Mouse (Mus musculus): ENCODE measurements around the gene Adcy5. TPM values are rescaled to one million over a fixed set of nuclear protein-coding genes. Genes with fewer than 3 reads are reported as not detected.

Gene Adcy5
- polyA plus RNA-seq, 1 experiment = not detected

DNA sequence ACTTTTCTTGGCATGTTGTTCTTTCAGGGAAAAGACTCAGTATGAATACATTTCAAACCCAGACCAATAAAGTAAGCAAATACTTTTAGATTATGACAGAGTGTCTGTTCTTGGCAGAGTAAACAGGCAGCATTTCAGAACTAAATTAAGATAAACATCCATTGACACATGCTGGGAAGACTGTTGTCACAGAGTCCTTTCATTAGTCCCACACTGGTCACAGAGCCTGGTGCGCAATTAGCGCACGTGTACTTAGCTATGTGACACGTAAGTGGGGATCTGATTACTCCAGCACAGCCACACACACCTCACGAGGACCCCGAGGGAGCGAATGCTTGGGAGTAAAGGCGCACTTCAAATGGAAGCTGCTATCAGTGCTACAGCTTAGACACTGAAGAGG is 156.9 kb downstream of the Adcy5 start:
- Histone ChIP-seq H3ac (ENCODE audit: control insufficient read depth, insufficient read length) (no peak overlapping the region), H3K4me3 (no peak overlapping the region), H3K4me2 (ENCODE audit: low read depth) (no peak overlapping the region), H3K36me3 (ENCODE audit: control insufficient read depth, insufficient read depth) (peaks cover 5% of the 10 kb centered on the region), H3K27me3 (ENCODE audit: control insufficient read depth, insufficient read depth, insufficient read length) (no peaks in the 10 kb centered on the region), H3K79me2 (ENCODE audit: control insufficient read depth, insufficient read depth) (no peaks in the 10 kb centered on the region)
- TF ChIP-seq MYOG (IDR thresholded peaks at IDR 0.05; ENCODE audit: control insufficient read depth in 1 of 3, insufficient read depth in 1 of 3, insufficient read length in 2 of 3, low read depth in 2 of 3) = no peak
- no peak for TF ChIP-seq SRF (IDR thresholded peaks at IDR 0.05; ENCODE audit: control insufficient read depth, insufficient read length, low read depth)
- TF ChIP-seq POLR2AphosphoS2 (IDR thresholded peaks at IDR 0.05; ENCODE audit: insufficient read length, low read depth) = no peak
- TF ChIP-seq CEBPB (IDR thresholded peaks at IDR 0.05; ENCODE audit: insufficient read depth, poor library complexity, severe bottlenecking) = no peak
- no peak for TF ChIP-seq REST (IDR thresholded peaks at IDR 0.05; ENCODE audit: insufficient read depth, insufficient read length)
- no peak for TF ChIP-seq MYOD1 (IDR thresholded peaks at IDR 0.05; ENCODE audit: control insufficient read depth in 1 of 3, insufficient read length in 2 of 3, low read depth in 2 of 3)
- TF ChIP-seq USF1 (IDR thresholded peaks at IDR 0.05; ENCODE audit: low read depth) = no peak

DNA sequence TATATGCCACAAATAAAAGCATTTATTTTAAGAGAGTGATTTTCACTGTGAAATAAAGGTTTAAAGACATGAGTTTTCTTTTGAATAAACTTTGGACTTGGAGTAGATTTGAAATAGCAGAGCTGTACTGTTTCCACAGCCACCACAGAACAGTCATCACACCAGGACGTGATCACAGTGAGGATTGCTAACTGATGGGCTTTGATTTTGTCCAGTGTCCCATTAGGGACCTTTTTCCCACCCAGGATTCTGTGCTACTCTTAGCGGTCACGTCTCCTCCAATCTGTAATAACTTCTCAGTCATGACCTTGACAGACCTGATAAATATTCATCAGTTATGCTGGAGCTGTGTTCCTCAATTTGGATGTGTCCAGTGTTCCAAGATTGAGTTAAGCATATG is 160.8 kb downstream of the Adcy5 start:
- Histone ChIP-seq H3K36me3 (ENCODE audit: control insufficient read depth, insufficient read depth) (peaks cover 5% of the 10 kb centered on the region), H3K79me2 (ENCODE audit: control insufficient read depth, insufficient read depth) (no peaks in the 10 kb centered on the region), H3ac (ENCODE audit: control insufficient read depth, insufficient read length) (no peak overlapping the region), H3K27me3 (ENCODE audit: control insufficient read depth, insufficient read depth, insufficient read length) (no peaks in the 10 kb centered on the region), H3K4me2 (ENCODE audit: low read depth) (no peak overlapping the region), H3K4me3 (no peak overlapping the region)
- TF ChIP-seq POLR2A (IDR thresholded peaks at IDR 0.05; ENCODE audit: insufficient read length, low read depth) (no peak), TCF3 (IDR thresholded peaks at IDR 0.05; ENCODE audit: insufficient read length, low read depth) (no peak), SRF (IDR thresholded peaks at IDR 0.05; ENCODE audit: control insufficient read depth, insufficient read length, low read depth) (no peak), CEBPB (IDR thresholded peaks at IDR 0.05; ENCODE audit: insufficient read depth, poor library complexity, severe bottlenecking) (no peak), MAX (IDR thresholded peaks at IDR 0.05; ENCODE audit: low read depth) (no peak), POLR2AphosphoS2 (IDR thresholded peaks at IDR 0.05; ENCODE audit: insufficient read length, low read depth) (no peak), MYOD1 (IDR thresholded peaks at IDR 0.05; ENCODE audit: control insufficient read depth in 1 of 3, insufficient read length in 2 of 3, low read depth in 2 of 3) (no peak), E2F4 (IDR thresholded peaks at IDR 0.05; ENCODE audit: insufficient read depth) (no peak), REST (IDR thresholded peaks at IDR 0.05; ENCODE audit: insufficient read depth, insufficient read length) (no peak)

- Histone ChIP-seq H3K79me2 (ENCODE audit: control insufficient read depth, insufficient read depth) (no peaks in the 10 kb centered on the region), H3K4me2 (ENCODE audit: low read depth) (no peak overlapping the region), H3ac (ENCODE audit: control insufficient read depth, insufficient read length) (no peak overlapping the region), H3K4me3 (no peak overlapping the region), H3K36me3 (ENCODE audit: control insufficient read depth, insufficient read depth) (peaks cover 5% of the 10 kb centered on the region), H3K27me3 (ENCODE audit: control insufficient read depth, insufficient read depth, insufficient read length) (no peaks in the 10 kb centered on the region)
- TF ChIP-seq MYOD1 (IDR thresholded peaks at IDR 0.05; ENCODE audit: control insufficient read depth in 1 of 3, insufficient read length in 2 of 3, low read depth in 2 of 3) (peak; percentile 7 to 63 (median 16)), POLR2A (IDR thresholded peaks at IDR 0.05; ENCODE audit: insufficient read length, low read depth) (no peak)
Observed at GRCm38 (mm10) chr16:35316856-35317264, 162.2 kb downstream of the Adcy5 start.

- TF ChIP-seq POLR2A (IDR thresholded peaks at IDR 0.05; ENCODE audit: insufficient read length, low read depth) = no peak
- no peak for TF ChIP-seq TCF12 (IDR thresholded peaks at IDR 0.05; ENCODE audit: insufficient read depth, poor library complexity, severe bottlenecking)
- no peak for TF ChIP-seq MYOG (IDR thresholded peaks at IDR 0.05; ENCODE audit: control insufficient read depth in 1 of 3, insufficient read depth in 1 of 3, insufficient read length in 2 of 3, low read depth in 2 of 3)
- TF ChIP-seq USF1 (IDR thresholded peaks at IDR 0.05; ENCODE audit: low read depth) = no peak
- no peak for TF ChIP-seq POLR2AphosphoS2 (IDR thresholded peaks at IDR 0.05; ENCODE audit: insufficient read length, low read depth)
- no peak for TF ChIP-seq TCF3 (IDR thresholded peaks at IDR 0.05; ENCODE audit: insufficient read length, low read depth)
- TF ChIP-seq SRF (IDR thresholded peaks at IDR 0.05; ENCODE audit: control insufficient read depth, insufficient read length, low read depth) = no peak
- no peak for TF ChIP-seq MYOD1 (IDR thresholded peaks at IDR 0.05; ENCODE audit: control insufficient read depth in 1 of 3, insufficient read length in 2 of 3, low read depth in 2 of 3)
- no peak for TF ChIP-seq MAX (IDR thresholded peaks at IDR 0.05; ENCODE audit: low read depth)
- no peak for TF ChIP-seq E2F4 (IDR thresholded peaks at IDR 0.05; ENCODE audit: insufficient read depth)
- TF ChIP-seq REST (IDR thresholded peaks at IDR 0.05; ENCODE audit: insufficient read depth, insufficient read length) = no peak
- TF ChIP-seq CEBPB (IDR thresholded peaks at IDR 0.05; ENCODE audit: insufficient read depth, poor library complexity, severe bottlenecking) = no peak
- peaks cover 5% of the 10 kb centered on the region for H3K36me3 ChIP-seq (ENCODE audit: control insufficient read depth, insufficient read depth)
- no peak overlapping the region for H3ac ChIP-seq (ENCODE audit: control insufficient read depth, insufficient read length)
- no peak overlapping the region for H3K4me2 ChIP-seq (ENCODE audit: low read depth)
- H3K27me3 ChIP-seq (ENCODE audit: control insufficient read depth, insufficient read depth, insufficient read length) = no peaks in the 10 kb centered on the region
- H3K4me3 ChIP-seq = no peak overlapping the region
- H3K79me2 ChIP-seq (ENCODE audit: control insufficient read depth, insufficient read depth) = no peaks in the 10 kb centered on the region
Observed at GRCm38 (mm10) chr16:35317460-35317859, 162.8 kb downstream of the Adcy5 start.

- no peak overlapping the region for H3ac ChIP-seq (ENCODE audit: control insufficient read depth, insufficient read length)
- H3K4me3 ChIP-seq = no peak overlapping the region
- H3K79me2 ChIP-seq (ENCODE audit: control insufficient read depth, insufficient read depth) = no peaks in the 10 kb centered on the region
- TF ChIP-seq REST (IDR thresholded peaks at IDR 0.05; ENCODE audit: insufficient read depth, insufficient read length) (no peak), POLR2AphosphoS2 (IDR thresholded peaks at IDR 0.05; ENCODE audit: insufficient read length, low read depth) (no peak), CEBPB (IDR thresholded peaks at IDR 0.05; ENCODE audit: insufficient read depth, poor library complexity, severe bottlenecking) (no peak)
- no peaks in the 10 kb centered on the region for H3K27me3 ChIP-seq (ENCODE audit: control insufficient read depth, insufficient read depth, insufficient read length)
- no peak overlapping the region for H3K4me2 ChIP-seq (ENCODE audit: low read depth)
- peaks cover 5% of the 10 kb centered on the region for H3K36me3 ChIP-seq (ENCODE audit: control insufficient read depth, insufficient read depth)
Observed at GRCm38 (mm10) chr16:35318397-35318796, 163.7 kb downstream of the Adcy5 start.
